Mouse (Mus musculus) heart, embryonic 11.5 days (tissue): ENCODE measurements around the gene Hoxb3. TPM values are rescaled to one million over a fixed set of nuclear protein-coding genes. Genes with fewer than 3 reads are reported as not detected.

Experiments used
- ATAC-seq: fragments of 200-750 bp; cut with Nextera tagmentation; replicated peaks from 2 replicates; pipeline ENCODE4 v1.8.0; 2017; ENCODE audit warnings: moderate library complexity; ENCODE audit not compliant: insufficient number of reproducible peaks, low FRiP score, low TSS enrichment
- H3K27ac ChIP-seq: fragments of 300-500 bp; sonication (generic); 2 replicates; pipeline ENCODE4 v1.5.1; 2014; ENCODE audit warnings: mild to moderate bottlenecking, low read depth, low read length
- H3K27me3 ChIP-seq: fragments of 300-500 bp; sonication (generic); 2 replicates; pipeline ENCODE4 v1.6.1; 2014; ENCODE audit warnings: mild to moderate bottlenecking, low read length, mixed read lengths; ENCODE audit not compliant: control insufficient read depth, insufficient read depth
- H3K36me3 ChIP-seq: fragments of 300-500 bp; sonication (generic); 2 replicates; pipeline ENCODE4 v1.6.1; 2014; ENCODE audit warnings: mild to moderate bottlenecking, low read length, moderate library complexity, mixed read lengths; ENCODE audit not compliant: control insufficient read depth, insufficient read depth
- H3K4me1 ChIP-seq: fragments of 300-500 bp; sonication (generic); 2 replicates; pipeline ENCODE4 v1.6.1; 2014; ENCODE audit warnings: low read length; ENCODE audit not compliant: control insufficient read depth, insufficient read depth
- H3K4me2 ChIP-seq: fragments of 300-500 bp; sonication (generic); 2 replicates; pipeline ENCODE4 v1.6.1; 2014; ENCODE audit warnings: mild to moderate bottlenecking, moderate library complexity
- H3K4me3 ChIP-seq: fragments of 300-500 bp; sonication (generic); 2 replicates; pipeline ENCODE4 v1.5.1; 2014; ENCODE audit warnings: low read depth, low read length
- H3K9ac ChIP-seq: fragments of 300-500 bp; sonication (generic); 2 replicates; pipeline ENCODE4 v1.6.1; 2014; ENCODE audit warnings: mild to moderate bottlenecking, low read depth, low read length, moderate library complexity
- H3K9me3 ChIP-seq: fragments of 300-500 bp; sonication (generic); replicated peaks from 2 replicates; pipeline ENCODE4 v1.6.1; 2016; ENCODE audit warnings: low read length; ENCODE audit not compliant: control insufficient read depth
- WGBS: fragments of 180-500 bp; shearing (Covaris S2); extraction: QIAGEN DNeasy Blood & Tissue Kit; methylation state at CpG from one replicate; pipeline ENCODE4 v1.1.7; 2014; ENCODE audit not compliant: insufficient replicate concordance; 5-methylcytosine and 5-hydroxymethylcytosine counted together
- microRNA counts: library from miRNA; unstranded; fragments of <30 nt; microRNA quantifications from one replicate; lab custom pipeline; 2015
- microRNA-seq: library from miRNA; unstranded; fragments of <30 nt; microRNA quantifications from one replicate; pipeline ENCODE4, GENCODE M21; 2016; ENCODE audit warnings: borderline number of aligned reads
- polyA plus RNA-seq: library from polyadenylated mRNA; unstranded; fragments of >200 nt; fragmentation: Nextera tagmentation; extraction: Ambion mirVana; gene quantifications from 2 replicates; pipeline ENCODE4 v1.2.1, GENCODE M21; 2014

Gene Hoxb3
- polyA plus RNA-seq, 1 experiment from 2014 or later = 0.74 TPM

DNA sequence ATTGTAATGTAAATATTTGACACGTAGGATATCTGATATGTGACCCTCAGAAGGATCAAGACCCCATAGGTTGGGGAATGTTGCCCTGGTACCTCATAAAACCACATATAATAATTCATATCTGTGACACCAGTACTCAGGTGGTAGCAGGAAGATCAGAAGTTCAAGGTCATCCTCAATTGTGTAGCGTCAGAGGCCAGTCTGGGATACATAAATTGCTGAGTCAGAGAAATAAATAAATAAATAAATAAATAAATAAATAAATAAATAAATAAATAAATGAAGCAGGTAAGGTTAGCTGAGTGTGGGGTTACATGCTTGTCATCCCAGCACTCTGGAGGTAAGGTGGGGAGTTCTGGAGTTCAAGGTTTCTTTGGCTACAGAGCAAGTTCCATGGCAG lies 64.5 kb downstream of the Hoxb3 start:
- no peak overlapping the region for H3K4me2 ChIP-seq
- no peak overlapping the region for H3K27ac ChIP-seq
- WGBS = 82% methylated on average over 2 of the region's 2 CpGs
- no peak for ATAC-seq
- no peaks in the 10 kb centered on the region for H3K36me3 ChIP-seq
- H3K4me3 ChIP-seq = no peak overlapping the region
- H3K9ac ChIP-seq = no peak overlapping the region
- H3K4me1 ChIP-seq = no peaks in the 10 kb centered on the region; the same call in 1 of the 2 replicates
- peaks cover 47% of the 10 kb centered on the region for H3K27me3 ChIP-seq
- H3K9me3 ChIP-seq = no peaks in the 10 kb centered on the region

GRCm38 (mm10) chr11:96396772-96397626 lies 73.9 kb downstream of the Hoxb3 start:
- no peak overlapping the region for H3K9ac ChIP-seq
- WGBS = 3% methylated on average over 15 of the region's 15 CpGs
- peak overlapping the region; percentile 45 for H3K4me2 ChIP-seq
- peaks cover 48% of the 10 kb centered on the region for H3K27me3 ChIP-seq
- no peak overlapping the region for H3K4me3 ChIP-seq
- peak; percentile 55; the same call in 1 of the 2 replicates for ATAC-seq
- no peaks in the 10 kb centered on the region for H3K9me3 ChIP-seq
- no peaks in the 10 kb centered on the region for H3K36me3 ChIP-seq
- H3K4me1 ChIP-seq = peaks cover 27% of the 10 kb centered on the region
- no peak overlapping the region for H3K27ac ChIP-seq

MicroRNAs encoded within 50 kb of the gene (microRNA counts, 519-probe panel; counts per million panel counts)
- 4,328 counts per million, percentile 34 among the panel's probes with 10 or more counts for microRNA mmu-miR-10a (lab: Ali Mortazavi, UCI)

Small RNA genes within 50 kb of the gene (microRNA-seq; reads per million reads assigned to microRNA genes)
- 5,287 reads per million, percentile 93 among the genes with 10 or more reads in this experiment for gene Mir10a

Other genes starting within 250 kb of the Hoxb3 start
- gene Atp5g1, start 247.7 kb upstream of the Hoxb3 start, polyA plus RNA-seq = 1,582 and 1,616 TPM in 2 replicates
- gene Calcoco2, start 211.4 kb upstream of the Hoxb3 start, polyA plus RNA-seq = not detected in 2 replicates
- not detected in 2 replicates for gene Ttll6, start 189.5 kb upstream of the Hoxb3 start, polyA plus RNA-seq
- gene Hoxb13, start 129.0 kb upstream of the Hoxb3 start, polyA plus RNA-seq = not detected in 2 replicates
- 0.09 TPM in 1 of 2 replicates, not detected in the other for gene Hoxb9, start 51.9 kb upstream of the Hoxb3 start, polyA plus RNA-seq
- gene Hoxb8, start 41.4 kb upstream of the Hoxb3 start, polyA plus RNA-seq = 0.06 TPM in 1 of 2 replicates, not detected in the other
- gene Hoxb7, start 36.7 kb upstream of the Hoxb3 start, polyA plus RNA-seq = 0.28 and 0.31 TPM in 2 replicates
- gene Hoxb6, start 30.9 kb upstream of the Hoxb3 start, polyA plus RNA-seq = 0.32 and 0.90 TPM in 2 replicates
- gene Hoxb5, start 20.0 kb upstream of the Hoxb3 start, polyA plus RNA-seq = 0.65 and 2.4 TPM in 2 replicates
- 0.21 and 0.77 TPM in 2 replicates for gene Hoxb4, start 5.1 kb upstream of the Hoxb3 start, polyA plus RNA-seq
- gene Hoxb2, start 27.2 kb downstream of the Hoxb3 start, polyA plus RNA-seq = 4.5 and 7.4 TPM in 2 replicates
- gene Hoxb1, start 42.4 kb downstream of the Hoxb3 start, polyA plus RNA-seq = 0.19 TPM in 1 of 2 replicates, not detected in the other
- gene Skap1, start 141.3 kb downstream of the Hoxb3 start, polyA plus RNA-seq = 0.46 and 0.84 TPM in 2 replicates